Mouse (Mus musculus): ENCODE measurements around the gene Cdc37.
A peak's percentile ranks its signal among the peaks of the same experiment; 100 is the strongest.

The Cdc37 gene

DNA sequence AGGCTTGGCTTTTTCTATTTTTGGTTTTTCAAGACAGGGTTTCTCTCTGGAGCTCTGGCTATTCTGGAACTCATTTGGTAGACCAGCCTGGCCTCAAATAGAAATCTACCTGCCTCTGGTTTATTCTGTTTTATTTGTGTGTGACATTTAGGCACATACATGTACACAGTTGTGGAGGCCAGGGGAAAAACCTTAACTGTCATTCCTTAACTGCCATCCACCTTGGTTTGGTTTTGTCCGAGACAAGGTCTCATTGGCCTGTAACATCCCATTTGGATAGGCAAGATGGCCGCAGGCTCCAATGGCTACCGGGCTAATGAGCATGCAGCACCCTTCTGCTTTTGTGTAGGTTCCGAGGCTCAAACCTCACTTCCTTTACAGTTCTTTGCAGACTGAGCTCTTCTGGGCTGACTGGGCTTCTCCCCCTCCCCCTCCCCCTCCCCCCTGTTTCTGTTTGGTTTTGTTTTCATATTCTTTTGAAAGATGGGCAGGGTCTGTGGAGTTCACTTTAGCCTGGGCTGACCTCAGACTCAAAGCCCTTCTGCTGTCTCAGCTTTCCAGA, 14.4 kb downstream of the Cdc37 start:
- DNase-seq: no peak

DNA sequence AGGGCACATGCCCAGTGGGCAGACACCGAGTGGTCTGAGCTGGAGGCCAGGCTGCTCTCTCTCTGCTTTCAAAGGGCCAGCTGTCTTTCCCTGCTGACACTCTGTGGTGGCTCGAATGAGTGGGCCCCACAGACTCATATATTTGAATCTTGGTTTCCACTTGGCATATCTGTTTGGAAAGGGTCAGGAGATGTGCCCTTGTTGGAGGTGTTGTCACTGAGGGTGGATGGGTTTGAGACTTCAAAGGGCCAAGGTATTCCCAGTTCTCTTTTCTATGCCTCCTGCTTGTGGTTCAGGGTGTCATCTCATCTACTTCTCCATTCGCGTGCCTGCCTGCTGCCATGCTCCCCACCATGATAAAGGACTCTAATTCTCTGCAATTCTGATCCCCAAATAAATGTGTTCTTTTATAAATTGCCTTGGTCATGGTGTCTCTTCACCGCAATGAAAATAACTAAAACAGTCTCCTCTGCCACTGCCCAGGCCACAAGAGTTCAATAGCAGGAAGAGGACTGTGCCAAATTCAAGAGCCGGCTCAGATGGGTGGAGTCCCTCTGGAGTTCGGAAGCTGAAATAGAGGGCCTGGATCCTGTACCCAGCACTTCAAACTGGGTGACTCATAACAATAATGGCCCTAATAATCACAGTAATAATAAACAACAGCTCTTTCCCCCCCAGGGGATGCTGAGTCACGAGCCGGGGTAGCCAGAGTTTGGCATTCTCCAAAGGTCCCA, 15.0 kb downstream of the Cdc37 start:
- DNase-seq: no peak

GRCm38 (mm10) chr9:21133064-21133707, 16.6 kb downstream of the Cdc37 start:
- DNase-seq: peak; percentile 61

DNA sequence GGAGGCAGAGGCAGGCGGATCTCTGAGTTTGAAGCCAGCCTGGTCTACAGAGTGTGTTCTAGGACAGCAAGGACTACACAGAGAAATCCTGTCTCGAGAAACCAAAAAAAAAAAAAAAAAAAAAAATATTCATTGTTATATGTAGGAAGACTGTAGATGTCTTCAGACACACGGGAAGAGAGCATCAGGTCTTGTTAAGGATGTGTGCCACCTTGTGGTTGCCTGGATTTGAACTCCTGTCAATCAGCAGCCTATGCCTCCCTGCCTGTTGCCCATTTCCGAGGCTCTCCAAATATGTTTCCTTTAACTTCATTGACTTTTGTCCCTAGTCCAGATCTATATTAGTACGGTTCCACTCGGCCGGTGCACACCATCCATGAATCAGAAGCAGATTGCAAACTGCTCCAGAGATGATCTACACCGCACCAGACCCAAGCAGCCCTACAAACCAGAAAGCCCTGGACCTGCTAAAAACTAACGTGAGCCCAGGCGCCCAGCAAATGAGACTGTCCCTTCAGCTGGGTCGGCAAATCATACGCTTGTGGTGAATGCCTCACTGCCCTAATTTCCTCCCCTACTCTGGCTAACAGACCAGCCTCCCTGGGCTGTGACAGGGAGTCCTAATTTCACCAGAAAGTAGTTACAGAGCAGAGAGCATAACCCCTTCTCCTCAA, 17.5 kb downstream of the Cdc37 start:
- no peak for DNase-seq

GRCm38 (mm10) chr9:21131059-21131956, 18.5 kb downstream of the Cdc37 start, which contains the start of gene Tyk2:
Gene Tyk2, minus strand, starts transcription at chr9:21131243.
- DNase-seq: peak; percentile 88

GRCm38 (mm10) chr9:21126259-21126627, 23.5 kb downstream of the Cdc37 start:
- DNase-seq: no peak

GRCm38 (mm10) chr9:21125502-21126258, 24.1 kb downstream of the Cdc37 start:
- no peak for DNase-seq

- no peak for DNase-seq
Measured at GRCm38 (mm10) chr9:21124837-21125236, 24.9 kb downstream of the Cdc37 start.

GRCm38 (mm10) chr9:21121483-21121882, 28.3 kb downstream of the Cdc37 start:
- no peak for DNase-seq

DNA sequence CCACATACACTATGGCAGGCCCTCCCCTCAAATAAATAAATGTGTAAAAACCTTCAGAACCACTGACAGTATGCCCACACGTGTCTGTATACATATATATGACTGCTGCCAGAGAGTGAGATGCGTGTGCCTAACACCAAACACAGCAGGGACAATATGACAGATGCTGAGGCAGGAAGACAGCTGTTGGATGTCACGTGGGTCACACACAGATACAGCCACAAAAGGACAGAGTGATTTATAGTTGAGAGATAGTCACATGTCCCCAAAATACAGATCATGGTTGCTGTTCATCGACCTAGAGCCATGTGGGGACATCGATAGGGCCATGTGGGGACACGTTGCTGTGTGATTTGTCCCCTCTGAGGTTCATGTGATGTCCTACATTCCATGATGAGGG, 32.7 kb downstream of the Cdc37 start:
- no peak for DNase-seq

- no peak for DNase-seq
Measured at GRCm38 (mm10) chr9:21115105-21115504, 34.7 kb downstream of the Cdc37 start.

DNA sequence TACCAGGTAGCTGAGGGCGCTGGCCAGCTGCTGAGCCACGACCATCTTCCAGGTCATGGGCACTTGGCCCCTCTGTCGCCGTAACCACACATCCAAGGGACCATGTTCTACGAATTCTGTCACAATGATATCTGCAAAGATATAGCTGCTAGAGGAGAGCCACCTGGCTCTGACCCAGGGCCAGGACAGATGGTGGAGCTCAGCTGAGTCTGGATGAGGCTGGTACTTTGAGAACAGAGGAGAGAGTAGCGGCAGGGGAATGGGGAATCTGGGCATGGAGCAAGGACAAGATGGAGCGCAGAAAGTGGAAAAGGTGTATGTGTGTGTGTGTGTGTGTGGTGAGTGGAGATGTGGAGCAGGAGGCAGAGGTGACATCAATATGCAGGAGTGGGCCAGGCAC, 35.6 kb downstream of the Cdc37 start:
- DNase-seq: no peak

DNA sequence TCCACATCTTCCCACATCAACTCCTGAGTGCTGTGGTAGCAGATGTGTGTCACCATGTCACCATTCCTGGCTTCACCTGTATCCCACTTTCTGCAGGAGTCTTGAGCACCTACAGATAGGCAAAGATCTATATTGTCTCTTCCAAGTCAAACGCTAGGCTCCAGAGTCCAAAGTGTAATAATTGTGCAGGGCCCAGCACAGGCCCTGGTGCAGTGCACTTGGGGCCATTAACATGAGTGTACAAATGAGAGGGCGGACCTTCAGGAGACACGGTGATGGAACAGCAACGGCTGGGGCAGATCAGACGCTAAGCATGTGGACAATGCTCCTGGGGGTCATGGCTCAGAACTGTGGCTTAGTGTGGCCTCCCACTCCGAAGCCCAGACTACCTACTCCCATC, 36.0 kb downstream of the Cdc37 start:
- no peak for DNase-seq

GRCm38 (mm10) chr9:21107607-21108237, 42.1 kb downstream of the Cdc37 start:
- no peak for DNase-seq

DNA sequence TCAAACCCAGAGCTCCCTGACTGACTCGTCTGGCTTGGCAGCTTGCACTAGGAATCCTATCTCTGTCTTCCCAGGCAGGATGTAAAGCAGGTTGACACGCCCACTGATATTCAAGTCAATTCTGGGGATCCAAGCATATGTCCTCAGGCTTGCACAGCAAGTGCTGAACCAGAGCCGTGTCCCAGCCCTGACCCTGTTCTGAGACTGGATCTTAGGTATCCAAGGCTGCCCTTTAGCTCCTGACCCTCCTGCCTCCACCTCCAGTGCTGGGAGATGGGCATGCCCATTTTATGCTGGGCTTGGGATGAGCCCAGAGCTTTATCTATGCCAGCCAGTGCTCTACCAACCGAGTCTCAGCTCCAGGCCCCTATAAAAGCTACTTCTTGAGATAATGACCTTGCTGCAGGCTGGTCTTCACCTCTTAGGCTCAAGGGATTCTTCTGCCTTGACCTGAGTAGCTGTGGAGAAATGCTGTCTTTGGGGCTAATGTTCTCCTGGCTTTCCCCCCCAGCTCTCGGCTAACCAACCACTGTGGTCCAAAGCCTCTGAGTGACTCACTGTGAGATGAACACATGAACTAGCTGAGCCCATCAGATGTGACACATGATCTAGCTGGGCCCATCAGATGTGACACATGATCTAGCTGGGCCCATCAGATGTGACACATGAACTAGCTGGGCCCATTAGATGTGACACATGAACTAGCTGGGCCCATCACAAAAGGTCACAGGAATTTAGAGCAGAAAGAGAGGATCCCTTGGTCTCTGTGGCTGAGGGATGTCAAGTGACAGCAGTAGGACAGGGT, 43.8 kb downstream of the Cdc37 start:
- no peak for DNase-seq

DNA sequence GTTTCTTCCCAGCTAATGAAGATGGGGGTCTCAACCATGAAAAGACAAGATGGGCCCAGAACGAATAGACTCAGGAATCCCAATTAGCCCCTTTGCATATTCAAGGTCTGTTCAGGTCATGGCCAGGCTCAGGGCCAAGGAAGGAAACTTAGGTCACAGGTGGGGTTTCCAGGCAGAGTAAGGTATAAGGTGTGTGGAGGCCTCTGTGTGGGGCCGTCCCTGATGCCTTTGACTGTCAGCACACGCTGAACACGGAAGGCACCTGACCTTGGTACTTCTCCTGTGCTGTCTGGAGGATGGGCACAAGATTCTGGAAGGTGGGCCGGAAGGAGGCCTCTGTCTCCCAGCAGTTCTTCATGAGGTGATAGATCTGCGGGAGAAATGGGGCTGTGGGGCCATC, 45.0 kb downstream of the Cdc37 start:
- DNase-seq: no peak

- DNase-seq: no peak
Measured at GRCm38 (mm10) chr9:21102076-21102475, 47.7 kb downstream of the Cdc37 start.

GRCm38 (mm10) chr9:21100447-21101161, 49.2 kb downstream of the Cdc37 start:
- DNase-seq: no peak

GRCm38 (mm10) chr9:21097793-21098192, 52.0 kb downstream of the Cdc37 start:
- DNase-seq: no peak

- no peak for DNase-seq
Measured at GRCm38 (mm10) chr9:21095958-21096357, 53.8 kb downstream of the Cdc37 start.

Measured in thymus, postnatal 25 days (tissue).